Mouse (Mus musculus) MN1 (cell line): ENCODE results near the gene Gm16429.
"Not testable (repeated sequence)": the region's sequence is repeated elsewhere in the genome, so short reads cannot be mapped to it uniquely, and the experiment has no call there.

Experiments used
- DNase-seq: peaks from one replicate; pipeline ENCODE4 v3.0.0-alpha.2; 2016; ENCODE audit warnings: low spot score

Gene Gm16429

GRCm38 (mm10) chr5:93928952-93929351 is at the start of gene Gm16429:
Gene Gm16429, minus strand, starts transcription at chr5:93929052.
- not testable (repeated sequence) for DNase-seq
